Mouse (Mus musculus): Measurements from ENCODE around the gene Pik3c2b.

The Pik3c2b gene

DNA sequence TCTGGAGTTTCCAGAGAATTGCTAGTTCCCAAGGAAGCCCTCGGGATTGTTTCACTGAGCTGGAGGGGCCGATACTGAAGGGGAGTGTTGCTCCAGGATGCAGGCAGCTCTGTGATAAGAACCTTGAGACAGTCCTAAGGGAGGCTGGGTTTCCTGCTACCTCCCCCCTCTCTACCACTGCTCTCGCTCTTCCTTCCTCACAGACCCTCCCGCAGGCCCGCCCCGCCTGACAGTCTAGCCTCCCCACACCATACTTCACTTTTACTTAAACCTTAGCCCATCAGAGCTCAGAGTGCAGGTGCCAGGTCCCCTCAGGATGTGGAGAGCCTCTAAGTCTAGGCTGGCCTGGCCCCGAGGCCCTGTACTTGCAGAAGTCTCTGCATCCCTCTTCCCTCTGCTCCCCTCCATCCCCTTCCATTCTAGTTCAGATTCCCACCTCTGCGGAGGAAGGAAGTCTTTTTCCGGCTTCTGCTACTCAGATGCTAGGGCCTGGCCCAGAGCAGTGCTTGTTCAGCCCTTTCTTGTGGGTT is 27.9 kb downstream of the Pik3c2b start:
- DNase-seq = peak; percentile 23

DNA sequence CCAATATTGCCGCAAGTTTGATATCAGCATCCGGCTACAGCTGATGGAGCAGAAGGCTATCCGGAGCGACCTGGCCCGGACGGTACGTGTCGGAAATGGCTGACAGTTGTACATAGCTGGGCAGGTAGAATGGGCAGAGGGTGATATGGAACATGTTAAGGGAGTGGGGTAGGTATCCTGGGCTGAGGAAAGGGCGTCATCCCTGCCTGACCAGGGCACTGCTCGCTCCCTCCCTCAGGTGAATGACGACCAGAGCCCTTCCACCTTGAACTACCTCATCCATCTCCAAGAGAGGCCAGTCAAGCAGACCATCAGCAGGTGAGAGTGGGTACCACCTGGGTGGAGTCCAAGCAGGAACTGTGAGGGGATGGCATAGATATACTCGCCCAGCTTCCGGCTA is 29.1 kb downstream of the Pik3c2b start:
- no peak for DNase-seq

DNA sequence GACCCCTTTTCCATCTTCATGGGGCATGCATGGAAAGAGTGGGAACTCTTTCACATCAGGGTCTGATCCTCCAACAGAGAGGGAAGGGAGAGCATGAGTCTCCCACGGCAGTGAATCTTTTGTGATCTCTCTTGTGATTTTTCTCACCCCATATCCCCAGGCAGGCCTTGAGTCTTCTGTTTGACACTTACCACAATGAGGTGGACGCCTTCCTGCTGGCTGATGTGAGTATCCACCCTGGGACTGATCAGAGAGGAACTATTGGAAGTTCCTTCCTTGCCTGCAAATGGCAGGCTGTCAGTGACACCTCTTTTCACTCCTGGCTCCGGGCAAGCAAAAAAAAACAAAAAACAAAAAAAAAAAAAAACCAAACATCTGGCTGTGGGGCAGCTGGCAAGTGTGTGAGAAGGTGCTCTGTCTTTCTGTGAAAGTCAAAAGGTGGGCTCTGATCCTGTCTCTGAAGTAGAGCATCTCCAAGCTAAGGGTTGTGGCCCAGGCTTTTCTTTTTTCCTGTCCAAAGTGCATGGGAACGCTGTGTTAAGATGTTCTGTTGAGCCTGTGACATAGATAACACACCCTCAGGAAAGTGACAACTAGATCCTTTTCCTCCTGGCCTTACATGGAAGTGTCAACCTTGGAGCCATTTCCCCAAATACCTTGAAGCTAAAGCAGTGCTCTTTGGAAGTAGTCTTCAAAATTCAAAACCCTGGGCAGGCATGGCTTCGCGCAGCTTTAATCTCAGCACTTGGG is 30.4 kb downstream of the Pik3c2b start:
- DNase-seq = no peak

DNA sequence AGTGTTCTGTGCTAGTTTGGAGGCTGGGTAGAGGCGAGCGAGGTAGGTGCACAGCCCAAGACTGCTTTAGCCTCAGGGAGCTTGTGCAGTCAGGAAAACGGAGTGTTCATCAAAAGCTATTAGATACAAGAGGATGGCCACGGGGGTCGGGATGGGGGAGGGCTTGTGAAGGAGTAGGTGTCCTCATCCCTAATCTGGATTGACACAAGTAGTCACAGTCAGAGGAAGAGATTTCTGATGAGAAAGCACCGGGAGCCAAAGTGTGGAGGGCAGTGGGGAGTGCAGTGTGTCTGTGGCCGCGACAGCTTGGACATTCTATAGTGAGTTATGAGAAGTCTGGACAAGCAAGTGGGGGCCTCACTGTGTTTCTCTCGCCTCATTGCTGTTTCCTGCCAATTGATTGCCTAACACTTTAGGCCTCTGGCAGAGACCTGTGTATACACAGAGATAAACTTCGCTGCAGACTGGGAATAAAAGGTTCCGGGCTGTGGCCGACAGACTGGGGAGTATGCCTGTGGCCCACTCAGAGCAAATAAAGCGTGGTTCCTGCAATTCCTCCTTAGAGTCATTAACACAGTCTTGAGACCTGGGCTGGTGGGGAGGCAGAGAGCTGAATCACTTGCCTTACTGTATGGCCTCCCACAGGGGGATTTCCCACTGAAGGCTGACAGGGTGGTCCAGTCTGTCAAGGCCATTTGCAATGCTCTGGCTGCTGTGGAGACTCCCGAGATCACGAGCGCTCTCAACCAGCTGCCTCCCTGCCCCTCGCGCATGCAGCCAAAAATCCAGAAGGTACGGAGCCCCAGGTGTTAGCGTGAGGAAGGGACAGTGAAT is 31.4 kb downstream of the Pik3c2b start:
- DNase-seq = no peak

DNA sequence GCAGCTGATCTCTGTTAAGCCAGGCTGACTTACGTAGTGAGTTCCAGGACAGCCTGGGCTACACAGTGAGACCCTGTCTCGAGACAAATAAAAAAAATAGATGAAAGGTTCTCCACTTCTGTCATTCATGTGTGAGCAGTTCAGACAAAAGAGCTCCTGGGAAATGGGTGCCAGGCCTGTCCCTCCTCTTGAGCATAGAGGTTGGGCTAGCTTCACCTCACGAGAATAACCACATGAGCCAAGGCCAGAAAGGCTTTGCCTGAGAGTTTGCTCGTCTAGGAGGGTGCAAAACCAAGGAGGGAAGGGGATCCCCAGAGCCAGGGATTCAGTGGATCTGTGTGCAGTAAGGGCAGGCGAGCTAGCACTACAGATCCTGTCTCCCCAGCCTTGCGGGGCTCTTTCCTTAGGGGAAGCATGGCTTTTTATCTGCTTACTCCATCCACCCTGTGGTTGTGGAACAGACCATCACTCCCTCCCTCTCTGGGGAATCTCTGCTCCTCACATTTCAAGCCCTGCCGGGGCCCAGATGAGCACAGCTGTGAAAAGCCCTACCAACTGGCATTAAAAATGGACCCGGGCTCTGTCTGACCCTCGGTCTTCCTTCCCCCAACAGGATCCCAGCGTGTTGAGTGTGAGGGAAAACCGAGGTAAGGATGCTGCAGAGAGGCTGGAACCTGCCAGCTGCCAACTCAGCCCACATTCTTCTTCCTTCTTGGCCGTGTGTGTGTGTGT is 32.3 kb downstream of the Pik3c2b start:
- no peak for DNase-seq

DNA sequence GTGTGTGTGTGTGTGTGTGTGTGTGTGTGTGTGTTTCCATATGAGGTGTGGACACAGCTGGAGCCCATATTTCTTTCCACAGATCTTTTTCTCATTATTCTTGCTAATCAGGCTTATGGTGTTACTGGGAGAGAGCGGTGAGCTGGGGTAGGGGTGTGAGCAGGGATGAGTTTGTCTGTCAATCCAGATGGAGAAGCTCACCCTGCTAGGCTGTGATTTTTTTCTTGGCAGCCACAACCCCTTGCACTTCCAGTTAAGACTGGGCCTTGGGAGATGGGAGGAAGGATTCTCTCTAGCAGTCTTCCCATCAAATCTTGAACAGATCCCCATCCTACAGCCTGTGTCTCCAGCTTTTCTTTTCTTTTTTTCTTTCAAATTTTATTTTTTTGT is 32.9 kb downstream of the Pik3c2b start:
- DNase-seq = no peak

DNA sequence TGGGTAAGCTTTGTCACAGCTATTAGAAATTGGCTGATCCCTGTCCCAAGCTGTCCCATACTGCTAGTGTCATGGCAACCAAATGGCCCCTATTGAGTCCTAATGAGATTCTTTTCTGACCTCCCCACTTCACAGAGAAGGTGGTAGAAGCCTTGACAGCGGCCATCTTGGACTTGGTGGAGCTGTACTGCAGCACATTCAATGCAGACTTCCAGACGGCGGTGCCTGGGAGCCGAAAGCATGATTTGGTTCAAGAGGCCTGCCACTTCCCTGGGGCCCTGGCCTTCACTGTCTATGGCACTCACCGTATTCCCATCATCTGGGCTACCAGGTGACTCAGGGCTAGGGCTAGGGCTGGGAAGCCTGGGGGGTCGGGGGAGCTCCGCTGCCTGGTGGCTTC is 34.0 kb downstream of the Pik3c2b start:
- no peak for DNase-seq

DNA sequence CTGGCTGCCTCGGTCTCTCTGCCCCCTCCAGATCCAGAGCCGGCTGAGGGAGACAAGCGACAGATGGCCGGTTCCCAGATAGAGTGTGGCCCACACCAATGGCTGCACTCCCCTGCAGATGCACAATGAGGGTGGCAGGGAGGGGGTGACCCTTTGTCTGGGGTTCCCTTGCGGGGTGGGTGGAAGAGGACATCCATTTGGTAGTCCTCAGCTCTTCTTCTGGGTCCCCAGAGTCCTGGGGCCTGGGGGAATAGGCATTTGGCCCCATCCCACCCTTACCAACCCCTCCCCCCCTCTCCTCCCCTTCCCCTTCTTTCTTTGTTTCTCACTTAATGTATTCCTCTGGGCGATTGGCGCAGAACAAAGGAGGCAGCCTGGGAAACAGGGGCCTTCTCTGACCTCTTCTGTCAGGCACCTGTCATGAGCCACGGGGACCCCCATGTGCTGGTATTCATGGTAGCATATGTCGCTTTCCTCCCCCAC is 34.7 kb downstream of the Pik3c2b start:
- DNase-seq = no peak

DNA sequence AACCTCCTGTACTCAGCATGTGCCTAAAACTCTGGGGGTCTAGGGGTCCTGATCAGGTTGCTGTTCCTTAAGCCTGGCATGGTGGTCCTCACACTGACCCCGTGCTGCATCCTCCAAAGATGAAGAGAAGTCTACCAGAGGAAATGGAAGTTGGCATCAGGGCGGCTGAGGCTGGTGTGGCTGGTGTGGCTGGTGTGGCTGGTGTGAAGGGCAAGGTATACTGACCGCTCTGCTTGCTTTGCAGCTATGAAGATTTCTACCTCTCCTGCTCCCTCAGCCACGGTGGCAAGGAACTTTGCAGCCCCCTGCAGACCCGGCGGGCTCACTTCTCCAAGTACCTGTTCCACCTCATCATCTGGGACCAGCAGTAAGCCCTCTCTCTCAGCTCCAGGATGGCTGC is 35.2 kb downstream of the Pik3c2b start:
- no peak for DNase-seq

DNA sequence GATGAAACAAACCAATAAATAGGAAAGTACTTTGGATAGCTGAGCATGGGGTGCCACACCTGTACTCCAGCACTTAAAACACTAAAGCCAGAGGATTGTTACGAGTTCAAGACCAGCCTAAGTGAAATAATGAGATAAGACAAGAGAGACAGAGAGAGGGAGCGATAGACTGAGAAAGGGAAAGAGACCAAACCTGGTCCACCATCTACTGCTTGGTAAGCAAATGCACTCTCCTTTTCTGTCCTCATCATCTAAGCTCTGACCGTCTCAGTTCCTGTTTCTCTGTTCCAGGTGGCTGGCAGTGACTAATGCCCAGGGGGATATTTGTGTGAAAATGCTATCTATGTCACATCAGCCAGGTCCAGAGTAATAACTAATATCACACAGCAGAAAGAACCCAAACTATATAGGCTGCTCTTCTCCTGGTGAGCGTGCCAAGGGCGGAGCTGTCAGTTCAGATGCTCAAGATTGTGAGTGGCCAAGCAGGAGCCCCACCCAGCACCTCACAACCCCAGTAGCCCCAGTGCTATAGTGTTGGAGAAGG is 37.6 kb downstream of the Pik3c2b start:
- DNase-seq = no peak

DNA sequence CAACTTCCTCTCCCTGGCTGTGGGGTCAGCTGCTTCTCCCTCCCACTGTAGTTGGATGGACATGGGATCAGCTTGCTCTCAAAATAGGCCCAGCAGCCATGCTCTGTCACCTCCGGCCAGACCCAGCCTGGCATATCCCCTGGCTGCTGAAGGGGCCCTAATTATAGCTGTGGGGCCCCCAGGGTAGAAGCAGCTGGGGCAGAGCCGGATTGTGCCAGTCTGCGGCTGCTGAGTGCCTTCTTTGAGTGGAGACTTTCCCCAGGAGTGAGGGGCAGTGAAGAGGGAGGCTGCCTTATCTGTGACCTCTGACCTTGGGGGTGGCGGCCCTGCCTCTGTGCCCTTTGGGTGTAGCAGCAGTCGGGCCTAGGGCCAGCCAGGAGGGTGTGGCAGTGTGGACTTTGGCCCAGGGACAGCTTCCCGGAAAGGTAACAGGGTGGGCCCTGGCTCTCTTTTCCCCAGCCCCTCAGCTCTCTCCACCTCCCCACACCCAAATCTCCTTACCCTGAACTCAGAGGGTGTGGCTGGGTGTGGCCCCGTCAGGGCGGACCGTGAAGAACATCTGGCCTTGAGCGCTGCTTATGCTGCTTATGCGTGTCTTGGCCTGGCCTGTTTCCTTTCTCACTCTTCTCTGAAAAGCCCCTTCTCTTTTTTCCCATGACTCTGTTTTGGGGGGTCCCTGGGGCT is 38.6 kb downstream of the Pik3c2b start:
- DNase-seq = peak; percentile 28

DNA sequence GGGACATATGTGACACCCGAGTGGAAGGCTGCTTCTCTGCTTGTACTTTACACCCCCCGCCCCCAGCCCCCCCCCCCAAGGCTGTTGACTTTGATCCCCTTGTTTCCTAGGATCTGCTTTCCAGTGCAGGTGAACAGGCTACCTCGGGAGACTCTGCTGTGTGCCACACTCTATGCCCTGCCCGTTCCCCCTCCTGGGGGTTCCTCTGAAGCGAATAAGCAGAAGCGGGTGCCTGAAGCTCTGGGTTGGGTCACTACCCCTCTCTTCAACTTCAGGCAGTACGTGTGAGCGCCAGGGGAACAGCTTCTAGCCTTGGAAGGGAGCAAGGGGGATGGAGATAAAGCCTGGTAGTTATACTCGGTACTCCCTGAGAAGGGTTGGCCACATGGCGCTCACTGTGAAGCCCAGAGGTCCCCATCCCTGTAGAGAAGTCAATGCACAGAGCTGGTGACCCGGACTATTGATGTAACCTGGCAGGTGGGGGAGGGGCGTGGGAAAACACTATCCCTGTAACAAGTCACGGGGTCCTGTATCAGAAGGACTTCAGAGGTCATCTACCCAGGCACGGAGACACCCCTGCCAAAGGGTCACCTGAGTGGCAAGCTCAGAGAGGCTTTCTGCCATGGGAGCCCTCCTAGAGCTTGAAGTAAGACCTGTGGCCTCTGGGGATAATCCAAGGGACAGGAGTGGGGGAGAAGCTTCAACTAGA is 39.4 kb downstream of the Pik3c2b start:
- DNase-seq = no peak

DNA sequence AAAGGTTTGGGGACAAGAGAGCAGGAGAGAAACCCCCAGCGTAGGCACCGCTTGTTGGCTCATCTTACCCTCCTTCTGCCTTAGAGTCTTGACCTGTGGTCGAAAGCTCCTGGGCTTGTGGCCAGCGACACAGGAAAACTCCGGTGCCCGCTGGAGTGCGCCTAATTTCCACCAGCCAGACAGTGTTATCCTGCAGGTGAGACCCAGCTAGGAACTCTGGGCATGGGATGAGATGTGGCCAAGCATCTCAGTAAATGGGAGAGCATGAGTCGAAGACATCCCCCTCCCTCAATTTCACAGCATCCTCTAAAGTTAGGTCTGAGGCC is 39.9 kb downstream of the Pik3c2b start:
- peak; percentile 68 for DNase-seq

DNA sequence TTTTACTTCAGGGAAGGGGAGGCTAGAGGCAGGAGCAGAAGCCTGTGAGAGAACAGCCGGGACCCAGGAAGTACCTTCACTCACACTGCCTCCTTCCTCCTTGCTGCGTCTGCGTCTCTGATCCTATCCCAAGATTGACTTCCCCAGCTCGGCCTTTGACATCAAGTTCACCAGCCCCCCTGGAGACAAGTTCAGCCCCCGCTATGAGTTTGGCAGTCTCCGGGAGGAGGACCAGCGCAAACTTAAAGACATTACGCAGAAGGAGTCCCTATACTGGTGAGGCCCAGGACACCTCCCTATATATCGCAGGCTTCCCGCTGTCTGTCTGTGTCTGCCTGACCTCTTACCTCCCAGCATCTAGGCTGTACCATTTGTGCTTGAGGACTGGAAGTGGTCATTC is 41.3 kb downstream of the Pik3c2b start:
- no peak for DNase-seq

DNA sequence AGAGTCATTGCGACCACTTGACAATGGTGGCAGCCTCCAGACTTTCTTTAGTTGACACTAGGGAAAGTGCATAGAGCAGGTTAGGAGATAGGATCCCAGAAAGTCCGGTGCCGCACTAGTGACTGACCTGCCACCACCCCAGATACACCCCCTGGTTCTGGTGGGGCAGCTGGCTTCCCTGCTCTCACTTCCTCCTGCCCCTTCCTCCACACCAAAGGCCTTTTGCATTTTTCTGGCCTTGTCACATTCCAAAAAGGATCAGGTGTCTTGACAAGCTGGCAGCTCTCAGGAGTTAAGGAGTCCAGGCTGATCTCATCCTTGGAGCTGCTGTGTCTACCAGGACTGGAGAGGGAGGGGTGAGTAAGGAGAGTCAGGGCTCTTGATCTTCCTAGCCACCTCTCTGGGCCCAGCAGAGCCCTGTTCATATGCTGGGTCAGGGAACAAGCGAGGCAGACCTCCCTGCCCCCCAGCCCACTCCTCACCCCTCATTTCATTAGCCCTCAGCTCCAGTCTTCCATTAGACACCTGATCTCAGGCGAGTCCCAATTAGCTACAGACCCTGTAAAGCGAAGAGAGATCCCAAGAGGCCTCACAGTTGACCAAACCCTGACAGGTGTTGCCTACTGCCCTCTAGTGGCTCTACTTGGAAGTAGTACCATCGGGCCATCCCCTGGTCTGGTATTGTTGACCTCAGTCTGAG is 41.9 kb downstream of the Pik3c2b start:
- DNase-seq = peak; percentile 68

DNA sequence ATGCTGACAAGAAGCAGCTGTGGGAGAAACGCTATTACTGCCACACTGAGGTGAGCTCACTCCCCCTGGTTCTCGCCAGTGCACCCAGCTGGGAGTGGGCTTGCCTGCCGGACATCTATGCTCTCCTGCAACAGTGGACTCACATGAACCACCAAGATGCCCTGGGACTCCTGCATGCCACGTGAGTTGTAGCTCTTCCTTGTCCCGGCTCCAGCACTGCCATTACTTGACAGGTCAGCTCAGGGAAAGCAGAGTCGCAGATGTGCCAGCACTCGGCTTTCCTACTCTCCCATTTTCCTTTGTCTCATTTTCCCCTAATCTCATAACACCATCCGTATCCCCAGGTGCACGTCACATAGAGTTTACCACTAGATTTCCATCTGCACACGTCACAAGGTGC is 42.7 kb downstream of the Pik3c2b start:
- DNase-seq = no peak

DNA sequence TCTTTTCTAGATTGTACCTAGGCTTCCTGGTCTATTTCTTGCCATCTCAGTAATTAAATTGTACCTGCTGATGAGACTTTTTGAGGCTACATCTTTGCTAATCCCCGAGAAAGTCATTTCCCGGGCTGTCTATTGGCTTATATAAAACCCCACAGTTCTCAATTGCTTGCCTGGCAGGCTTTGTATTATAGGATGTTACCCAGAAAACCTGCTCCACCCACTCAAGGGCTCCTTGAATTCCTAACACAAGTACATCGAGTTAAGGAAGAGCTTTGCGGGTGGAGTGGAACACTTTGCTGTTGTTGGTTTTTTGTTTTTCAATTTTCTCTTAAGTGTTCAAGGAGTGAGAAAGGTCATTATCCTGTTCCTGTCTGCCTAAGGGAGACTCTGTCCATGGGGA is 43.9 kb downstream of the Pik3c2b start:
- no peak for DNase-seq

DNA sequence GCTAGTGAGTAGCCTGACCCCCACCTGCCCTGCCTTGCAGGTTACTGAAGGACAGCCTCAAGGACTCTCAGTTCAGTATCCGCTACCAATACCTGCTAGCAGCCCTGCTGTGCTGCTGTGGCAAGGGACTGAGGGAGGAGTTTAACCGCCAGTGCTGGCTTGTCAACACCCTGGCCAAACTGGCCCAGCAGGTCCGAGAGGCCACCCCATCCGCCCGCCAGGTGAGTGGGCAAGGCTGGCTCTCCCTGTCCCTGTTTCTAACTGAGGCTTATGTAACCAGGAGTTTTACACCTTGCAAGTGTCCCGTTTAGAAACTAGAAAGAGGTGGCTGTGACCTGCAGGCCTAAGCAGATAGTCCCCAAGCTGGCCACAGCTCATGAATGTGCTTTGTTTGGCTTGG is 45.2 kb downstream of the Pik3c2b start:
- peak; percentile 70 for DNase-seq

DNA sequence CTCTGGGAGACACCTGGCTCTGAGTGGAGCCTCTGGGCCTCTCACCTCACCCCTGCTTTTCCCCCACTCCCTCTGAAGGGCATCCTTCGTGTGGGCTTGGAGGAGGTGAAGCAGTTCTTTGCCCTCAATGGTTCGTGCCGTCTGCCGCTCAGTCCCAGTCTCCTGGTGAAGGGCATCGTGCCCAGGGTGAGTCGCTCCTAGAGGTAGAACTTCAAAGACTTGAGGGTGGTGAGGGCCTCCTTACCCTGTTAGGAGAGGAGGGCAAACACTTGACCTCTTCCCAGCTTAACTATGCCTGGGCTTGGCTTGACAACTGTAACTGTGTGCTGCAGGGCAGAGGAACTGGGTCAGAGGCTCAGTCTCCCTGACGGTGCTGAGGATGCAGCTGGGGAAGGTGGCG is 46.0 kb downstream of the Pik3c2b start:
- no peak for DNase-seq

DNA sequence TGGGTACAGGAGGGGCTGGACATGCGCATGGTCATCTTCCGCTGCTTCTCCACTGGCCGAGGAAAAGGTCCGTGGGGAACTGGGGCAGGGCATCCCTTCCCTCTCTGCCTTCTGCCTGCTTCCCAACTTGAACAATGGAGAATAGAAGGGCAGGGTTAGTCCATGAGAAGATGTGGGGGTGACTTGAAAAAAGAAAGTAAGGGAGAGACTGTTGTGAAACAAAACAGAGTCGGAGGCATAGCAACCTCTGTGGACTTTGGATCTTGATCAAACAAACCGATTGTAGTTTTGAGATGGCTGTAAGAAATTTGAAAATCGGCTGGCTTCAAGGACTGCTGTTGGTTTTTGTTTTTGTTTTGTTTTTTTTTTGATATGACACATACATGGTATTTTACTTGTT is 48.3 kb downstream of the Pik3c2b start:
- no peak for DNase-seq

Data from kidney, adult 18-20 months (tissue).